ENCODE assay signal across 17 mouse cellular contexts in genomic region chr2:116908268-116908667, GRCm38 (mm10). TPM values are rescaled to one million over a fixed set of nuclear protein-coding genes. Genes with fewer than 3 reads are reported as not detected.
DNase-seq lines count a peak whose midpoint lies in the region; ATAC-seq lines count a peak whose summit lies in the region.
"Had no signal": no experiment of that assay in that cellular context is flagged by ENCODE, and none has a peak within 500 bp of the region (broad histone marks: within the 10 kb centered on the region; RNA-seq: fewer than 3 reads in every experiment).

No protein-coding gene starts in this region.

- H3K9me3 ChIP-seq in hindbrain, embryonic 12.5 days (replicated peaks) = no peaks in the 10 kb centered on the region
- H3K9me3 ChIP-seq in heart, embryonic 12.5 days (replicated peaks) = no peaks in the 10 kb centered on the region
- H3K9me3 ChIP-seq: limb, embryonic 15.5 days; lung, embryonic 15.5 days; megakaryocyte, embryonic 14.5 days had no signal

- H3K27me3 ChIP-seq in hindbrain, embryonic 12.5 days = no peaks in the 10 kb centered on the region
- no peaks in the 10 kb centered on the region for H3K27me3 ChIP-seq in heart, embryonic 12.5 days (replicated peaks)
- H3K27me3 ChIP-seq: limb, embryonic 15.5 days; lung, embryonic 15.5 days; megakaryocyte, embryonic 14.5 days had no signal

- ATAC-seq in hindbrain, embryonic 12.5 days (ENCODE audit: low FRiP score) = peak; percentile 50; the same call in 1 of the 2 replicates
- ATAC-seq in heart, embryonic 12.5 days (ENCODE audit: insufficient number of reproducible peaks, low FRiP score) = no peak

- DNase-seq in heart, adult 11 months = peak; percentile 77
- DNase-seq in heart, adult 8-10 months (ENCODE audit: low spot score) = no peak
- peak; percentile 91 for DNase-seq in brain, adult 2 months (ENCODE audit: low read depth, low spot score)
- DNase-seq in cerebellum, adult 18-20 months = peak; percentile 55 to 67
- DNase-seq in urinary bladder, adult 18-20 months (ENCODE audit: low spot score in 2 of 2) = no peak
- DNase-seq in adrenal gland, adult 8-10 months = no peak
- DNase-seq: embryo, embryonic 11 days; heart, postnatal 10 days; kidney, adult 8-10 months; spleen, adult 18-20 months had no signal

- WGBS in hindbrain, embryonic 12.5 days = 81% methylated on average over 8 of the region's 8 CpGs
- WGBS in heart, embryonic 12.5 days = 54% methylated on average over 8 of the region's 8 CpGs

- H3K4me2 ChIP-seq in hindbrain, embryonic 12.5 days (replicated peaks) = no peak overlapping the region
- H3K4me2 ChIP-seq in heart, embryonic 12.5 days = no peak overlapping the region
- H3K4me2 ChIP-seq: limb, embryonic 15.5 days; lung, embryonic 15.5 days had no signal

- H3K4me1 ChIP-seq in hindbrain, embryonic 12.5 days = no peaks in the 10 kb centered on the region
- H3K4me1 ChIP-seq in heart, embryonic 12.5 days (replicated peaks) = no peaks in the 10 kb centered on the region
- H3K4me1 ChIP-seq: limb, embryonic 15.5 days had no signal

- H3K36me3 ChIP-seq in hindbrain, embryonic 12.5 days = no peaks in the 10 kb centered on the region
- H3K36me3 ChIP-seq in heart, embryonic 12.5 days = no peaks in the 10 kb centered on the region
- H3K36me3 ChIP-seq: limb, embryonic 15.5 days; lung, embryonic 15.5 days had no signal

- H3K4me3 ChIP-seq in hindbrain, embryonic 12.5 days = no peak overlapping the region
- no peak overlapping the region for H3K4me3 ChIP-seq in heart, embryonic 12.5 days
- H3K4me3 ChIP-seq: erythroblast, embryonic 14.5 days; limb, embryonic 15.5 days; lung, embryonic 15.5 days; megakaryocyte, embryonic 14.5 days had no signal

- no peak overlapping the region for H3K27ac ChIP-seq in hindbrain, embryonic 12.5 days
- H3K27ac ChIP-seq in heart, embryonic 12.5 days (ENCODE audit: poor library complexity, severe bottlenecking) = no peak overlapping the region
- H3K27ac ChIP-seq: limb, embryonic 15.5 days; lung, embryonic 15.5 days had no signal

- no peak overlapping the region for H3K9ac ChIP-seq in hindbrain, embryonic 12.5 days
- no peak overlapping the region for H3K9ac ChIP-seq in heart, embryonic 12.5 days
- H3K9ac ChIP-seq: limb, embryonic 15.5 days; lung, embryonic 15.5 days had no signal

RNA-seq across cellular contexts. Expression of gene Tmco5, which starts 29.8 kb away (rescaled TPM):
- total RNA-seq in heart, adult 8-10 months (2022) = not detected
- not detected in 2 replicates for polyA plus RNA-seq in hindbrain, embryonic 12.5 days (2016; fragmentation: Nextera tagmentation; extraction: Ambion mirVana)
- polyA plus RNA-seq in heart, embryonic 12.5 days (2016; fragmentation: Nextera tagmentation; extraction: Ambion mirVana) = not detected in 2 replicates
- total RNA-seq in adrenal gland, adult 8-10 months (2022) = not detected
- total RNA-seq: granulocyte monocyte progenitor cell, adult 5-6 weeks; heart, postnatal 10 days had no signal
- polyA plus RNA-seq: erythroblast, embryonic 14.5 days; limb, embryonic 15.5 days; lung, embryonic 15.5 days had no signal

Comparison
In these comparisons a context has a peak if more than half of its experiments do, and no peak if none do; other contexts are left out.
1. DNase-seq: peak in heart, adult 11 months (single experiment), brain, adult 2 months (single experiment) and cerebellum, adult 18-20 months (2 of 2); none in heart, adult 8-10 months (single experiment), urinary bladder, adult 18-20 months (0 of 2) and adrenal gland, adult 8-10 months (single experiment).